Mouse (Mus musculus) heart, postnatal 10 days (tissue): ENCODE results near the gene Prtg. TPM values are rescaled to one million over a fixed set of nuclear protein-coding genes. Genes with fewer than 3 reads are reported as not detected.

Experiments
- DNase-seq, 2 experiments: peaks; one replicate each; pipeline ENCODE4 v3.0.0; 2021
- intact Hi-C: fragments of 180-260 bp; cut with DNase I; formaldehyde crosslinking; loops from one replicate; pipeline ENCODE4 v1.15.1; 2025
- total RNA-seq, 2 experiments: library from RNA; stranded (reverse); gene quantifications; 2 replicates each; pipeline ENCODE4 v1.2.3; 2021

The Prtg gene
- total RNA-seq, 2 experiments from 2014 or later: 0.22 TPM

- intact Hi-C loops: no loop called here
- no peak for DNase-seq
These were observed 88.2 kb downstream of the Prtg start for GRCm38 (mm10) chr9:72894796-72895352.

DNA sequence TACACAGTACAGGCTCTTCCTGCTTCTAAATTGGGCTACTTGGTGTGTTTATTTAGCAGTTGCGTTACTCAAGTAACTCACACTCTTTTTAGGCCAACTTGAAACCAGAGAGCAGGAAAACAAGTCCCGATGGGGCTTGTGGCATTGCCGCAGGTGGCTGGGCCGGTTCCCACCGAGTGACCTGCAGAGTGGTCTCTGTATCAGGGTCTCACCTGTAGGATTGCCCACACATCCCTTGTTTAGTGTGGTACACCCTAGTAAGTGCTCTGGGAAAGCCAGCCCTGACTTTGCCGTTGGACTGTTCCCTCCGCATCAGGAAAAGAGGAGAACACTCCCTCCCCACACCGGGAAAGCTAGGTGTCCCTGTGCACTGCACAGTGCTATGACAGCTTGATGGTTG is 95.4 kb downstream of the Prtg start:
- no peak for DNase-seq
- intact Hi-C loops: no loop called here

DNA sequence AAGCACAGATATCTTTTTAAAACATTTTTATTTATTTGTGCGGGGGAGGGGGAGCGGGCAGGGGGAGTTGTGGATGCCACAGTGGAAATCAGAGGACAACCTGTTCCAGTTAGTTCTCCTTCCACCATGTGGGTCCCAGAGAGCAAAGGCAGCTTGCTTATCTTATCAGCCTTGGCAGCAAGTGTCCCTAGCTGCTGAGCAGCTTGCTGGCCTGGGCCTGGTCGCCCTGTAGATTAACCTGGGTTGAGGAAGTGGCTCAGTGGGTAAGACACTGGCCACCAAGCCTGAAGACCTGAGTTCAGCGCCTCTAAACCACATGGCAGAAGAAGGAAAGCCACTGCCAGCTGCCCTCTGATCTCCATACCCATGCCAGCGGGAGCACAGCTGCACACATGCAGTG is 95.9 kb downstream of the Prtg start:
- intact Hi-C loops: no loop called here
- no peak for DNase-seq

DNA sequence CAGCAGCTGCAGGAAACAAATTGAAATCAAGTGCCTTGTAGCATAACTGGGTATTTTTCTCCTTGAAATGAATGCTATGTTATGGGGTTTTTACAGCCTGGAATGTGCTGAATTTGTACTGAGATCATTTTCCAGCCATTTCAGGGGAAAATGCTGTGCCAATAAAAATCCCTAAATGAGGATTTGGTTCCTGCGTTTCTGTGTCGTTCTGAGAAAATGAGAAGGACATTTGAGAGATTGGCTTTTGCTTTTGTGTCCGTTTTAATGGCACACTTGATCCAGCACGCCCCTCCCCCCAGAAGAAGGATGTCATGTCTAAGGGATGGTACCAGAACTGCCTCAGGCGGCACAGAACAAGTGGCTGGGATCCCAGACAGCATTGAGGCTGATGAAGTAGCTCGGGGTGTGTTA is 100.0 kb downstream of the Prtg start:
- intact Hi-C loops: no loop called here
- no peak for DNase-seq

- DNase-seq: no peak
- intact Hi-C loops: no loop called here
These were observed 104.7 kb downstream of the Prtg start for GRCm38 (mm10) chr9:72911381-72911780.

- intact Hi-C loops: no loop called here
- no peak for DNase-seq
These were observed 106.9 kb downstream of the Prtg start for GRCm38 (mm10) chr9:72913551-72913950.

DNA sequence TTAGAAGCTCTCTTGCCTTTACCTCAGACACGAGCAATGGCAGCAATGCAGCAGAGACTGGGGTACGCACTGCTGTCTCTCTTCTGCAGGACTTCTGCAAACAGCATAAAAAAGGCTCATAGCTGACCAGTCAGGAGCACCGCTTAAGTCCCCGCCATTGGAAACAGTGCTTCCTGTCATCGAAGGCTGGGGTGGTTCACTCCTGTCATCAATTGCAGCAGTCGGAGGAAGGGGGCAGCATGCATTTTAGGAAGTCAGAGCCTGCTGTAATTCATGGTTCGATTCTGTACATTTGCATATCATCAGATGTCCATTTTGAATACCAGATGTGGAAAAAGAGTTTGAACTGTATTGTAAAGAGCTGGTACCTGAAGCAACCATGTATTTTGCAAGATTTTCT is 109.1 kb downstream of the Prtg start:
- no peak for DNase-seq
- intact Hi-C loops: no loop called here

DNA sequence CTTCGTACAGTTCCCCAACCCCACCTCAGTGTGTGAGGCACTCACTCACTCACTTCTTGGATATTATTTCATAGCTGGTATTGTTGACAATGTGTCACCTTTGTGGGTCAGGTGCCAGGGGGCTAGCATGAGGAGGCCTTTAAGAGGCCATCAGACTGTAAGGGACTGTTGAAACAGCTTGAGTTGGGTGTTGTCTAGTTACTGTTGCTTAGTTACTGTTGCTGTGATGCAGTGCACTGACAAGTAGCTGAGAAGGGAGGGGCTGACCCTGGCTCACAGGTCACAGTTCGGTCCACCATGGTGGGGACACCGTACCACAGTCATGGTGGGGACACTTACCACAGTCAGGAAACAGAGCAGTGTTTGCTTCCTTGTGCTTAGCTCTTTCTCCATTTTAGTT is 116.4 kb downstream of the Prtg start:
- DNase-seq: no peak
- intact Hi-C loops: no loop called here

GRCm38 (mm10) chr9:72925021-72925934 is 118.6 kb downstream of the Prtg start, which contains the start of gene Pygo1:
Gene Pygo1, plus strand, starts transcription at chr9:72925645.
- peak; percentile 73 to 75 for DNase-seq
- intact Hi-C loops: no loop called here

DNA sequence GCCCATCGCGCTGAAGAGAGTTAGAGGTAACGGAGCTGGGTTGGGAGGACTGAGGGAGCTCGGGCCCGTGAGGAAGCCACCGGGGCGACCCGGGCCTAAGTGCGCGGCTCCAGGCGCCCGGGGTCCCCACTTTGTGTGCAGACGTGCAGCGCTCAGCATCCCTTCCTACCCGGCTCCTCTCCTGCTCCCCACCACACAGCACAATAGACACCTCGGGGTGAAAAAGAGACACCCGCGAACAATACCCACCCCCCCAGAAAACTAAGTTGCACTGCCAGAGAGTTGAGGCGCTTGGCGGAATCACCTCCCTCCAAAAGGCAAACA is 119.2 kb downstream of the Prtg start:
- DNase-seq: no peak
- intact Hi-C loops: no loop called here

DNA sequence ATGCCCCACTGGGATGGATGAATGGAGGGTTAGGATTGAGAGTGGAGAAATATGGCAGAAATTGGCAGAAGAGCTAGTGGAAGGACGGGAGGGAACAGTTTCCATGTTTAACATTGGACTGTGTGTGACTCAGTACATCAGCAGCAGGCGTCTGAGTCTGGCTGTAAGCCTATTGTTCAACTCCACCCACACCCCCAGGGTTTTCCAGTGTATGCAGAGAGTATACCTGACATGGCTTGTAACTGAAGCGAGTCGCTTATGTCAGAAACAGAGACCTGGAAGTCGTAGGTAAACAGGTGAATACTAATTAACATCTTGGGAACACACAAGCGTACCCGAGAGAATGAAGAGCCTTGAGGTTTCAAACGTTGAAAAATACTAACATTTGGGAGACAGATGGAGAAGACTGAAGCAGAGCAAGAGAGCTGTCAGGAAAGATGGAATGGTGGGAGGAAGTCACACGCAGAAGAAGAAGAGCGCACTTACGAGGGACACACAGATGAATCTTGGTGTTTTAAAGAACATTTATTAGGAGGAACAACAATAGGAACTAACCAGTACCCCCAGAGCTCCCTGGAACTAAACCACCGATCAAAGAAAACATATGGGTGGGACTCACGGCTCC is 124.6 kb downstream of the Prtg start:
- intact Hi-C loops: no loop called here
- no peak for DNase-seq

DNA sequence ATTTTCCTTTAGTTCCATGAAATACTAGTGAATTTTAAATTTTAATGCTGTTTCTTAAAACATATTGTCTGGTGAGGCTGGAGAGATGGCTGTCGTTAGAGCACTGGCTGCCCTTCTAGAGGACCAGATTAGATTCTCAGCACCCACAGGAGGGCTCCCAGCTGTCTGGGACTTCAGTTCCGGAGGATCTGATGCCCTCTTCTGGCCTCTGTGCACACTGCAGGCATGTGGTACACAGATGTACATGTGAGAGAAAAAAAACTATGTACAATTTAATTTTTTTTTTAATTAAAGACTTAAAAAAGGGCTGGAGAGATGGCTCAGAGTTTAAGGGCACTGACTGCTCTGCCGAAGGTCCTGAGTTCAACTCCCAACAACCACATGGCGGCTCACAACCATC is 128.6 kb downstream of the Prtg start:
- DNase-seq: no peak
- intact Hi-C loops: no loop called here

GRCm38 (mm10) chr9:72936301-72936700 is 129.6 kb downstream of the Prtg start:
- no peak for DNase-seq
- intact Hi-C loops: no loop called here

- intact Hi-C loops: no loop called here
- DNase-seq: no peak
These were observed 136.8 kb downstream of the Prtg start for GRCm38 (mm10) chr9:72943424-72943823.

GRCm38 (mm10) chr9:72944286-72944685 is 137.6 kb downstream of the Prtg start:
- intact Hi-C loops: no loop called here
- DNase-seq: no peak

DNA sequence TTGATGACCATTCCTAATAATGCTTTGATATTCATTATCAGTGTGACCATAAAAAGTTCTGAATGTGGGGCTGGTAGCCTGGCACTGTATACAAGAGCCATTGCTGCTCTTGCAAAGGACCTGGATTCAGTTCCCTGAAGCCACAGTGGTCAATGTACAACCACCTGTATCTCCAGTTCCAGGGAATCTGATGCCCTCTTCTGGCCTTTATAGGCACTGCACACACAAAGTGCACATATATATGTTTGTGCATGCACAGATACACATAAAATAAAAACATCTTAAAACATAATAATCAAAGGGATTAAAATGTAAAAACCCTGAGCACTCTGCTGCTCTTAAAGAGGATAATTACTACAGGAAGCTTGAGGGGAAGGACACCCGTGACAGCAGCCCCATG is 140.3 kb downstream of the Prtg start:
- no peak for DNase-seq
- intact Hi-C loops: no loop called here

GRCm38 (mm10) chr9:72949572-72949971 is 142.9 kb downstream of the Prtg start:
- no peak for DNase-seq
- intact Hi-C loops: no loop called here

- intact Hi-C loops: loop anchor here (5.0 kb wide), 1 partner anchor 67 kb away; no protein-coding TSS in a partner anchor
- no peak for DNase-seq
These were observed 148.1 kb downstream of the Prtg start for GRCm38 (mm10) chr9:72954746-72955145.

DNA sequence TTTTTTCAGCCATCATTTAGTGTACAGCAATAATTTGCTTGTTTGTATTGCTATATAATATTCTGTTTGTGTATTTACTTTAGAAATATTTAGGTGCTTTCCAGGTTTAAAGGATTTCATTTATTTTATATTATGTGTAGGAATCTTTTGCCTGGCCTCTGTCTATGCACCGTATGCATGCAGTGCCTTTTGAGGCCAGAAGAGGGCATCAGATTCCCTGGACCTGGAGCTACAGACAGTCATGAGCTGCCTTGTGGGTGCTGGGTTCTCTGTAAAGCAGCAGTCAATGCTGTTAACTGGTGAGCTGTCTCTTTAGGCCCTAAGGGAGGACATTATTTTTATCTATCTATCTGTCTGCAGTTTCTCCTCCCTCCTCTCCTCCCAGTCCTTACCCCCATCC is 148.9 kb downstream of the Prtg start:
- intact Hi-C loops: loop anchor here (5.0 kb wide), 1 partner anchor 68 kb away; no protein-coding TSS in a partner anchor
- DNase-seq: peak; percentile 49 to 57

- DNase-seq: peak; percentile 76 to 83
- intact Hi-C loops: loop anchor here (5.0 kb wide), 1 partner anchor 71 kb away; no protein-coding TSS in a partner anchor
These were observed 152.1 kb downstream of the Prtg start, which contains the start of the genes Dyx1c1 and Gm44503 for GRCm38 (mm10) chr9:72958521-72959450. Gene Dyx1c1, plus strand, starts transcription at chr9:72958785. Gene Gm44503, plus strand, starts transcription at chr9:72958852.

DNA sequence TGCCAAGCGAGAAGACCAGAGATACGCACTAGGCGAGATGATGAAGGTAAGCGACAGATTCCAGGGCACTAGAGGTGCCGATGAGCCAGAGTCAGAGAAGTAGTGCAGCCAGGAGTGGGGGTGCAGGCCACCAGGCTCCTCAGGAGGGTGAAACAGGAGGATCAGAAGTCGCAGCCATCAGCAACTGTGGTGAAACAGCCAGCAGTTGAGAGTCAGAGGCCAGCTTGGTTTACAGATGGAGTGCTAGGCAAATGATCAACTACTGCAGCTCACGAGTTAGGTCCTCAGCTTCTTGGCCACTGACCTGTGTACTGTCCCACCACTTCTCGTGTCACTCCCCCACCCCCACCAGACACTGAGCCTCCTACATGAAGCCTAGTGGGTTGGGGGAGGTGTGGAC is 154.7 kb downstream of the Prtg start:
- intact Hi-C loops: no loop called here

More for the DNA sequence above, 154.7 kb downstream of the Prtg start:
- no peak for DNase-seq
